Mouse (Mus musculus) C2C12 (cell line): Measurements from ENCODE around the gene Depdc5.

Source experiments
- CTCF ChIP-seq: IDR thresholded peaks from one replicate; pipeline ENCODE4 v1.5.1; 2011; ENCODE audit not compliant: control insufficient read depth, insufficient read depth, insufficient read length
- FOSL1 ChIP-seq: IDR thresholded peaks from one replicate; pipeline ENCODE4 v1.8.0; 2011; ENCODE audit warnings: mild to moderate bottlenecking, low read length; ENCODE audit not compliant: poor library complexity, insufficient read depth, severe bottlenecking
- MAX ChIP-seq: IDR thresholded peaks from one replicate; pipeline ENCODE4 v1.6.1; 2011; ENCODE audit warnings: mild to moderate bottlenecking, control low read depth
- MYOD1 ChIP-seq: IDR thresholded peaks from one replicate; pipeline ENCODE4 v1.6.1; 2011; ENCODE audit warnings: low read depth; ENCODE audit not compliant: control insufficient read depth, insufficient read length
- MYOG ChIP-seq: IDR thresholded peaks from one replicate; pipeline ENCODE4 v1.6.1; 2011; ENCODE audit not compliant: control insufficient read depth, insufficient read length; ENCODE audit errors: extremely low read depth
- USF1 ChIP-seq: IDR thresholded peaks from one replicate; pipeline ENCODE4 v1.6.1; 2011; ENCODE audit warnings: low read depth, mild to moderate bottlenecking, control low read depth, moderate library complexity

- no peak for TF ChIP-seq CTCF
- TF ChIP-seq MYOD1, result no peak
- no peak for TF ChIP-seq MAX
- TF ChIP-seq USF1, result no peak
- TF ChIP-seq FOSL1, result no peak
- TF ChIP-seq MYOG, result no peak
Observed at GRCm38 (mm10) chr5:32857781-32858220, 5.7 kb upstream of the Depdc5 start.
